Mouse (Mus musculus) spleen, adult 2 months (tissue): ENCODE measurements around the gene Elp5.
"Not testable (repeated sequence)": the region's sequence is repeated elsewhere in the genome, so short reads cannot be mapped to it uniquely, and the experiment has no call there.

Experiments used
- CTCF ChIP-seq: fragments of 200-500 bp; IDR thresholded peaks from 2 replicates; pipeline ENCODE4 v1.5.1; 2011; ENCODE audit warnings: mild to moderate bottlenecking, inconsistent platforms; ENCODE audit not compliant: insufficient read depth, insufficient read length, insufficient replicate concordance; ENCODE audit errors: extremely low read depth
- POLR2A ChIP-seq: fragments of 200-500 bp; IDR thresholded peaks from 2 replicates; pipeline ENCODE4 v1.6.1; 2011; ENCODE audit warnings: low read depth, low read length, inconsistent platforms

- TF ChIP-seq POLR2A, CTCF: not testable (repeated sequence)
Measured at GRCm38 (mm10) chr11:69930176-69930575, 52.1 kb downstream of the Elp5 start.
